Mouse (Mus musculus) frontal cortex, adult 2 months (tissue): ENCODE data around the gene Sorl1. TPM values are rescaled to one million over a fixed set of nuclear protein-coding genes. Genes with fewer than 3 reads are reported as not detected.
"Not testable (repeated sequence)": the region's sequence is repeated elsewhere in the genome, so short reads cannot be mapped to it uniquely, and the experiment has no call there.

ENCODE experiments used
- DNase-seq, 2 experiments: peaks; one replicate each; pipeline ENCODE4 v3.0.0; 2022; ENCODE audit warnings: low spot score in 1 of 2; ENCODE audit errors: extremely low spot score in 1 of 2
- polyA plus RNA-seq: library from polyadenylated mRNA; depleted of rRNA; stranded (reverse); fragments of >200 nt; gene quantifications from 2 replicates; pipeline ENCODE4 v1.2.3, GENCODE M21; 2012

The Sorl1 gene
- polyA plus RNA-seq, 1 experiment = 63.5 TPM

DNA sequence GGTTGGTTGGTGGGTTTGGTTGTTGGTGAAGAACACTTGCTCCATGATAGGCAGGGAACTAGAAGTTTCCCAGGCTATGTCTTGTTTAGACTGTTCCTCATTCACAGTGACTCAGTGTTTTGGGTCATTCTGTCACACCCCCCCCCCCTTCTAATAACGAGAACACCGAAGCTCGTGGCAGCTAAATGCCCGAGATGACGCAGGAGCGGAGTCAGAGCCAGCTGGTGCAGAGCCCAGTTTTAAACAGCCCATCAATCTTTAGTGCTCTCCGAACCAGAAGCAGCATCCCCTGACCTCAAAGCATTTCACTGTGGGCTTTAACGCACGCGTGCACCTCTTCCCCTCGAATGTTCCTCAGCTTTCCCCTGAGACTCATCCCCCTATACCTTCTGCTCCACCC lies 29.3 kb downstream of the Sorl1 start:
- DNase-seq = no peak

DNA sequence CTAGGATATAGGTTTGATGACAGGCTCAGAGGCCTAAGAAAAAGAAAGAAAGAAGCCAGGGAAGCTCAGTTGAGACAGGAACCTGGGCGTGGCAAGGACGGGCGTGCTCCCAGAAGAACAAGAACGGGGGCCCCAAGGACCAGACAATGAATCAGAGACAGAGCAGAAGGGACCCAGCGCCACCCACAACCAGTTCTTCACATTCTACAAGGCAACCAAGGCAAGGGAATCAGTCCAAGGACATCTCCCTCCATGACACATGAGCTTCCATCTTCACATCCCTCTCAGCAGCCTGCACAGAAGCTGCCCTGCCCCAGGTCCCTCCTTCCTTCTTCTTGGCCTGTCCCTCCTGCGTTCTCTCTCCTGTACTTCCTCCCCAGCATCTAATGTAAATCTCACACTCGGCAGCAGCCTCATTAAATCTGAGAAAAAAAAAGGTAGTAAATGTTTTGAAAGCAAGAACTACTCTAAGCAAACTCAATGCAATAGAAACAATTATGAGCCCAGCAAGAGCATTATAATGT lies 30.0 kb downstream of the Sorl1 start:
- peak; percentile 51 to 64 for DNase-seq

DNA sequence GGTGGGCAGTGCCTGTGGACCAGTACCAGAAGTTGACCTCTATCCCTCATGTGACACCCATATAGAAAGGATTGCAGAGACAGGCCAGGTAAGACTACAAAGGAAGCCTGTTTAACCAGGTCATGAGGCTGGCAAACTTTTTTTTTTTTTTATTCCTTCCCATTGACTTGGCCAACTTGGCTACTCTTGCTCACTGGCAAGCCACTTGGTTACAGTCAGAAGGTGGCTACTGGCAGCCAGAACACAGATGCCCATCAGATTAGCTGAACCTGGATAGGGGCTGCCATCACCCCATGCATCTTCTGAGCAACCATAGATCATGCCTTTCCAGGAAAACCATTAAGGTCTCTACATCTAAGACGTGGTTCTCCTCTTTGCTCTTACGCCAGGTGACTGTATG lies 31.3 kb downstream of the Sorl1 start:
- DNase-seq = no peak

DNA sequence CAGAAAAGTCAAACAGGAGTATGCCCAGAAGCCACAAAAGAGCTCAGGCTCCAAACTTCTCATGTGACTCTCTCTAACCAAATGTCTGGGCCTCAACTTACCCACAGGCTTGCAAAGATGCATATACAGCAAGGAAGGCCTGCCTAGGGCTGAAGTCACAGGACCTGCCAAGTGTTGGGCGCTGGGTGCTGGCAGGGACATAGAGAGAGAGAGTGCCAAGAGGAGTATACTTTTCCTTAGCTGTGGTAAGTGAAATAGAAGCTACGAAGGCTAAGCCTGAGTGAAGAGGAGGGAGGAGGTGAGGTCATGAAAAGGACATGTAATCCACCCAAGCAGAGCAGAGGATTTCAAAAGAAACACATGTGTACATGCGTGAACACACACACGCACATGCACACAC lies 32.5 kb downstream of the Sorl1 start:
- DNase-seq = no peak

- DNase-seq = no peak
Observed at GRCm38 (mm10) chr9:42087921-42088320, 36.2 kb downstream of the Sorl1 start.

GRCm38 (mm10) chr9:42085970-42086369 lies 38.1 kb downstream of the Sorl1 start:
- no peak for DNase-seq

- DNase-seq = peak; percentile 89 to 93
Observed at GRCm38 (mm10) chr9:42083661-42084067, 40.4 kb downstream of the Sorl1 start.

DNA sequence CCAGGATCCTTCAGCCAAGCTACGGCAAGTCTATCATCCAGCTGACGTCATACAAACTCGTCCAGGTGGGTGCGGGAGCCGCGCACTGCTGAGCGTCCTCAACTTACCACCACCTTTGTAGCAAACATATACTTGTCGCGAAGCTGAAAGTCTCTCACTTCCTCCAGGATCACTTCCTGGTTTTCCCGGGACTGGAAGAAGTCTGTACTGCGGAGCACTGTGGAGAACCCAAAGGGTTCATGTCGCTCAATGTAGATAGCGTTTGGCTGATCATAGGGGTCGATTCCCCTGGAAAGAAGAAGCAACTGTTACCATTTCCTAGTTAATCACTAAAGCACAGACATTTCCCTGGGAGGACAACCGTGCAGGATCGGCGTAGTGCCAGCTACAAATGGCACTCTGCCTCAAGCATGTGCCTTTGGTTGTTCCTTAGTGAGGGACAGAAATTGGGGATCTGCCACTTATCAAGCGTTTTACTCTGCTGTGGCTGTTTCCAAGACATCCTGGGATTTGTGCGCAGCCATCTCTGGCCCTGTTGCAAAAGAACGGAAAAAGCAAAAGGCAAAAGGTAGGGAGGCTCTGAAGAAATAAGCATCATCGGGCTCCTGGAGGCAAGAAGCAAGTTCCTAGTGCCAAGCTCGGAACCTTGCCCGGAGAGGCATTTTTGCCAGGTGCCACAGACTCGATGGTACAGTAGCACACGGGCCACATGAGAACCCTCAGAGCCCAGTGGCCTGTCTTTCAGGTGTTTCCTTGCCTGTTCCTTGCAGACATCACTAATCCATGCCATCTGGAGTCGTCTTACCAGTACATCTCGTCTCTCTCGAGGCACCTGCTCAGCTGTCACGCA lies 42.2 kb downstream of the Sorl1 start:
- no peak for DNase-seq

DNA sequence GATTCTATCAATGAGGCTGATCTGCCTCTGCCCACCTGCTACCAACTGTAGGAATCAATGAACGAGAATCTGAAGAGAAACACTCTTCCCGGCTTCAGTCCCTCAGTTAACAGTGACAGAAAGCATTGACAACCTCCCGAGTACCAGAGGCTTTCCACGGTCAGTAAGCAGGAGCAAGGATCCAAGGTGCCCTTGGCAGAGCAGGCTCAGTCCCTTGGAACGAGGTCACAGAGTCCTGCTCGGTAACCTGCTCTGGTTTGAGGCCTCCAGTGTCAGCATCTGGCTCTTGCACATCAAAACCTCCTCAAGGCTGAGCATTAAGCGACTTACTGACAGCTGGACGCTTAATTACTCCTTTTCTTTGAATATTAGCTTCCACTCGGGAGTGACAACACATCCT lies 43.4 kb downstream of the Sorl1 start:
- no peak for DNase-seq

DNA sequence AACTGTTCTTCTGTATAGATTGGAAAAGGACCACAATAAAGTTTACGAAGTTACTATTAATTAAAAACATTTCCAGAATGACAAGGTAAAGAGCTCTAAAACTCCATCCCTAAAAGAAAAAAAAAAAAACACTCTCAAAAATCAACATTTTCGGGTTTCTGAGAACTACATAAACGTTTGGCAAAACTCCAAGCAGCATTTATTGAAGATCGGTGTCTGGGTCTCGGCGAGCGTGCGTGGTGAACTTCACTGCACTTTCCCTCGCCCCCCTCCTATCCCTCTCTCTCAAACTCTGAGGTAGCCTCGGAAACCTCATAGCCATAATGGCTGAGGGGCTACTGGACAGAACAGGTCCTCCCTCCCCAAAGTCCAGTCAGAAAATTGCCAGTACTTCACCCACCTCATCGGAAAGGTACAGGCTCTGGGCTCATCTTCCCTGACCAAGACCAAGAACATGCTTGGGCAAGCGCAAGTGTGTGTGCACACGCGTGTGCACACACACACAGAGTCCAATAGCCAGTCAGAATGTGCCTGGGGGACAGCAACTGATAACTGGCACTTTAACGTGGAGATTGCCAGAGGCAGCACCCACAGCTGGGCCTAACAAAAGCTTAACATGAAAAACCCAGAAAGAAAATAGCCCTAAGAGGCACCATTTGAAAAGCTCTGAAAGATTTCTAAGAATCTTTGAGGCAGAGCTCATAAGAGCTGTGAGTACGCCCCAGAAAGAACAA lies 46.8 kb downstream of the Sorl1 start:
- no peak for DNase-seq

- no peak for DNase-seq
Observed at GRCm38 (mm10) chr9:42076256-42076849, 47.7 kb downstream of the Sorl1 start.

DNA sequence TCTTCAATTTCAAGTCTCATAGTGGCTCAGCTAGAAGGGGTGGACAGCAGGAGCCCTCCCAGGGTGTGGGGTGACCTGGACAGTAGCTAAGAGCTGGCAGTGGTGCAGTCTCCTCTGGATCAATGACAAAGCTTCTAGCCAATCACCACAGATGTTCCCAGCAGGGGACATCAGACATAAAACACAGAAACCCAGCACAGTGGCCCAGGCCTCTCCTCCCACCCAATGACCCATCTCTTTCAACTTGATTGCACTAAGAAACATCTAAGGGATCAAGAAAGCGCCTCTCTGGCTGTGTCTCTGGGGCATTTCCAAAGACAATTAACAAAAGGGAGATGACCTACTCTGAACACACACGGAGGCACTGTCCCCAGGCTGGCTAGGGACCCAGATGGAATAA lies 48.9 kb downstream of the Sorl1 start:
- DNase-seq = no peak

DNA sequence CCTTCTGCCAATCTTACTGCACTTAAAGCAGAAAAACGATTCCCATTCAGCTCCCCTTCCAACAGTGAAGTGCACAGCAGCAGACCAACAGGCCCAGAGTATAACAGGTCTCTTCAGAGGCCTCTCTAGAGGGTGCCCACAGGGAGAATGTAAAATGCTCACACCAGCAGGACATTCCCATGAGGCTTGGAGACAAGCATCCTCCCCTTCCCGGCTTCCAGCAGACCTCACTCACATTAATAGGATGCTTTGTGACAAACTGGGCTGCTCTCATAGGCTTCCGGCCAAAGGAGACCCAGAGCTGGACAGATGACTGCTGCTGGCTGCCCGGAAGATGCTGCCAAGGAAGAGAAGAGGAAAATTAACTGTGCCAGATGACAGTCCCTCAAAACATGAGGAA lies 52.1 kb downstream of the Sorl1 start:
- no peak for DNase-seq

DNA sequence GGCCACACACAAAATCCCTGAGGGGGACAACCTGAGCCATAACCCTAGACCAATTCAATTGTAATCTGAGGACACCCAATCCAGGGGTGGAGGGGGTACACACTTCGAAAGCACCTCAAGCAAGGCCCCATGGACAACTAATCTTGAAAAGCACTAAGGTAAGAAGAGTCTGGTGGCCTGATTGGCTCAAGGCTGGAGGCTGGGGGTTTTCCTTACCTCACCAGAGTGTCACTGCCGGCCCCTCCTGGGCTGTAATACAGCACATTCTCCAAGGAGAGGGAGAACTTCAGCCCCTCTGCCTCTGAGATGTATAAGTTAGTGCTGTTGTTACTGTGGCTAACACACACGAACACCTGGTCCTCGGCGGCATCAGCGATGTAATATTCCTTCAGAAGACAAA lies 53.2 kb downstream of the Sorl1 start:
- no peak for DNase-seq

GRCm38 (mm10) chr9:42069471-42069870 lies 54.6 kb downstream of the Sorl1 start:
- DNase-seq = no peak

DNA sequence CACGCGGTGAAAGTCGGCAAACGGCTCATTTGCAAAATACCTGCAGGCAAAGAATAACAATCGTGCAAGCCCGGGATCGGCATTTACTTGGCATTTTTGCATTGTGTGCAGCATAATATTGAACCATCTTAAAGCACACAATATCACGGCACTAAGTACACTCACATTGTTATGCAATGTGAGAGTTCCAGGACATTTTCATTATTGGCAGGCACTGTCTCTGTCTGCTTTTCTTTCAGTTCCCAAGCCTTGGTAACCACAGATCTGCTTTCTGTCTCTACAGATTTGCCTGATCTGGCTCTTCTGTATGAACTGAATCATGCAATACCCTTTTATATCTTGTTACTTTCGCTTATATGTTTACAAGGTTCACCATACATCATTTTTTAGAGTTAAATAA lies 56.1 kb downstream of the Sorl1 start:
- DNase-seq = no peak

GRCm38 (mm10) chr9:42065756-42066155 lies 58.3 kb downstream of the Sorl1 start:
- no peak for DNase-seq

DNA sequence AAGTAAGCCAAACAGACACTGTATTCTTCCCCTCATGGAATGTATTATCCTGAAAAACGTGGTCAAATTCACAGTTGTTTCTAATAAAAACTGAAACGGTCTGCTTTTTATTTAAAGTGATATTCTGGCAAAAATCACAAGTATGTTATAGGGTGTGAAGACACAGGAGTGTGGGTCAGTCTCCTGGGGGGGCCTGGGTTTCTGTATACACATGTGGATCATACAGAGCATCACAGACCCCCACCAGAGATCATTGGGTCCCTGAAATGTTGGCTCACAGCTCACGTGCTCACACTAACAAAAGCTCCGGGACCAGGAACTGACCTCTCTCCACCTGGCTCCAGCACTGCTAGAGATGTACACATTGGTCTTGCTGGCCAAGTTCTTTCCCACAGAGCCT lies 60.7 kb downstream of the Sorl1 start:
- no peak for DNase-seq

DNA sequence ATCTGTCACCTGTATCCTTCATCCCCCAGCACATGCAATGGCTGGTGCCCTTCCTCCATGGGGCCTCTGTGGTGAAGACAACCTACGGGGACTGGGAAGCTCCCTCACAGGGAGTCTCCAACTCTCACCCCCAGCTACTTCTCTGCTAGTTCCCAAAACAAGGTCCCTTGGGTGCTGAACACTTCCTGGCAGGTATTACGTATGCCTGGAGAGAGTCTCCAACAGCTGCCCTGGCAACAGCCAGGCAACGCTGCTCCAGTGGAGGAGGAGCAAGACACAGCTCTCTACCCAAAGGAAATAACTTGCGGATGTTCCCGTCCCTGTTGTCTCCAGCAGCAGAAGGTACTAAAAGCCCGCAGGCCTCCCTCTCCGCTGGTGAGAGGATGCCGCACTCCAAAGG lies 61.8 kb downstream of the Sorl1 start:
- no peak for DNase-seq

- DNase-seq = not testable (repeated sequence)
Observed at GRCm38 (mm10) chr9:42059006-42059405, 65.1 kb downstream of the Sorl1 start.

GRCm38 (mm10) chr9:42056591-42056990 lies 67.5 kb downstream of the Sorl1 start:
- DNase-seq = no peak
